Mouse (Mus musculus) small intestine, adult 2 months (tissue): Measurements from ENCODE around the gene Cdk14. TPM values are rescaled to one million over a fixed set of nuclear protein-coding genes. Genes with fewer than 3 reads are reported as not detected.

Experiments
- H3K27ac ChIP-seq: fragments of 200-500 bp; 2 replicates; pipeline ENCODE4 v1.5.1; 2012; ENCODE audit warnings: low read depth, low read length, control low read depth, inconsistent platforms; ENCODE audit not compliant: insufficient read depth
- H3K27me3 ChIP-seq: fragments of 200-500 bp; 2 replicates; pipeline ENCODE4 v1.6.1; 2012; ENCODE audit warnings: mild to moderate bottlenecking, moderate library complexity, low read length, inconsistent platforms; ENCODE audit not compliant: control insufficient read depth, insufficient read depth
- H3K36me3 ChIP-seq: fragments of 200-500 bp; 2 replicates; pipeline ENCODE4 v1.6.1; 2012; ENCODE audit warnings: mild to moderate bottlenecking, low read length, control low read depth, inconsistent platforms; ENCODE audit not compliant: control insufficient read depth, insufficient read depth
- H3K4me1 ChIP-seq: fragments of 200-500 bp; 2 replicates; pipeline ENCODE4 v1.6.1; 2012; ENCODE audit warnings: low read length, inconsistent platforms, mixed read lengths; ENCODE audit not compliant: control insufficient read depth, insufficient read depth, insufficient read length
- H3K4me3 ChIP-seq: fragments of 200-500 bp; 2 replicates; pipeline ENCODE4 v1.5.1; 2012; ENCODE audit warnings: low read depth, mild to moderate bottlenecking, control low read depth, inconsistent platforms, low read length, moderate library complexity
- CTCF ChIP-seq: fragments of 200-500 bp; IDR thresholded peaks from 2 replicates; pipeline ENCODE4 v1.5.1; 2012; ENCODE audit warnings: low read depth, mild to moderate bottlenecking, control low read depth, inconsistent platforms, low read length, moderate library complexity, mixed read lengths; ENCODE audit not compliant: insufficient replicate concordance, insufficient read length; ENCODE audit errors: extremely low read depth
- POLR2A ChIP-seq: fragments of 200-500 bp; IDR thresholded peaks from 2 replicates; pipeline ENCODE4 v1.6.1; 2012; ENCODE audit warnings: low read depth, mild to moderate bottlenecking, control low read depth, inconsistent platforms, low read length, moderate library complexity
- WGBS: fragments of 180-500 bp; shearing (Covaris S2); methylation state at CpG from one replicate; pipeline ENCODE4 v1.1.7; 2018; 5-methylcytosine and 5-hydroxymethylcytosine counted together
- polyA plus RNA-seq: library from polyadenylated mRNA; depleted of rRNA; stranded (reverse); fragments of >200 nt; gene quantifications from 2 replicates; pipeline ENCODE4 v1.2.3, GENCODE M21; 2012

The Cdk14 gene
- polyA plus RNA-seq, 1 experiment = 0.37 TPM

GRCm38 (mm10) chr5:5275321-5275720 lies 144.8 kb downstream of the Cdk14 start:
- no peak overlapping the region for H3K27ac ChIP-seq
- 76% methylated on average over 2 of the region's 2 CpGs for WGBS
- no peak for TF ChIP-seq POLR2A
- TF ChIP-seq CTCF = no peak
- H3K36me3 ChIP-seq = no peaks in the 10 kb centered on the region
- no peak overlapping the region for H3K4me3 ChIP-seq
- no peaks in the 10 kb centered on the region for H3K27me3 ChIP-seq
- H3K4me1 ChIP-seq = no peaks in the 10 kb centered on the region

- WGBS = 80% methylated on average over 6 of the region's 6 CpGs
- no peaks in the 10 kb centered on the region for H3K27me3 ChIP-seq
These were observed 145.8 kb downstream of the Cdk14 start for GRCm38 (mm10) chr5:5274318-5274717.

GRCm38 (mm10) chr5:5266787-5267126 lies 153.4 kb downstream of the Cdk14 start:
- no peak for TF ChIP-seq POLR2A
- no peak for TF ChIP-seq CTCF

More at GRCm38 (mm10) chr5:5274318-5274717, 145.8 kb downstream of the Cdk14 start:
- no peak overlapping the region for H3K4me3 ChIP-seq
- no peaks in the 10 kb centered on the region for H3K4me1 ChIP-seq
- no peaks in the 10 kb centered on the region for H3K36me3 ChIP-seq
- no peak for TF ChIP-seq CTCF
- no peak overlapping the region for H3K27ac ChIP-seq

GRCm38 (mm10) chr5:5265861-5266786 lies 154.0 kb downstream of the Cdk14 start:
- TF ChIP-seq POLR2A (no peak), CTCF (no peak)
- WGBS = 35% methylated on average over 10 of the region's 10 CpGs

More at GRCm38 (mm10) chr5:5266787-5267126, 153.4 kb downstream of the Cdk14 start:
- no peaks in the 10 kb centered on the region for H3K27me3 ChIP-seq
- H3K36me3 ChIP-seq = no peaks in the 10 kb centered on the region
- WGBS = 82% methylated on average over 3 of the region's 3 CpGs
- no peaks in the 10 kb centered on the region for H3K4me1 ChIP-seq
- H3K4me3 ChIP-seq = no peak overlapping the region
- no peak overlapping the region for H3K27ac ChIP-seq

GRCm38 (mm10) chr5:5265401-5265841 lies 154.7 kb downstream of the Cdk14 start:
- no peak for TF ChIP-seq POLR2A
- no peak for TF ChIP-seq CTCF

More at GRCm38 (mm10) chr5:5265861-5266786, 154.0 kb downstream of the Cdk14 start:
- H3K27ac ChIP-seq = no peak overlapping the region
- H3K36me3 ChIP-seq = no peaks in the 10 kb centered on the region
- no peaks in the 10 kb centered on the region for H3K4me1 ChIP-seq
- H3K27me3 ChIP-seq = no peaks in the 10 kb centered on the region
- no peak overlapping the region for H3K4me3 ChIP-seq

GRCm38 (mm10) chr5:5264712-5265111 lies 155.4 kb downstream of the Cdk14 start:
- WGBS = 35% methylated on average over 2 of the region's 2 CpGs
- TF ChIP-seq POLR2A = no peak
- no peak for TF ChIP-seq CTCF
- no peak overlapping the region for H3K4me3 ChIP-seq
- no peaks in the 10 kb centered on the region for H3K36me3 ChIP-seq
- no peaks in the 10 kb centered on the region for H3K4me1 ChIP-seq
- H3K27ac ChIP-seq = no peak overlapping the region
- no peaks in the 10 kb centered on the region for H3K27me3 ChIP-seq

More at GRCm38 (mm10) chr5:5265401-5265841, 154.7 kb downstream of the Cdk14 start:
- H3K27me3 ChIP-seq = no peaks in the 10 kb centered on the region
- WGBS = 33% methylated on average over 8 of the region's 8 CpGs
- no peaks in the 10 kb centered on the region for H3K36me3 ChIP-seq
- no peaks in the 10 kb centered on the region for H3K4me1 ChIP-seq
- no peak overlapping the region for H3K27ac ChIP-seq
- no peak overlapping the region for H3K4me3 ChIP-seq

- 19% methylated on average over 14 of the region's 14 CpGs for WGBS
- Histone ChIP-seq H3K27me3 (no peaks in the 10 kb centered on the region), H3K36me3 (no peaks in the 10 kb centered on the region), H3K27ac (no peak overlapping the region), H3K4me3 (no peak overlapping the region), H3K4me1 (no peaks in the 10 kb centered on the region)
- TF ChIP-seq POLR2A = no peak
- TF ChIP-seq CTCF = no peak
These were observed 158.3 kb downstream of the Cdk14 start for GRCm38 (mm10) chr5:5261725-5262296.
